Mouse (Mus musculus): Measurements from ENCODE around the gene Taf1c.

Gene Taf1c

GRCm38 (mm10) chr8:119604996-119605395, at the start of gene Taf1c:
Gene Taf1c, minus strand, starts transcription at chr8:119605222.
- DNase-seq (ENCODE audit: low spot score in 2 of 2): peak; percentile 81 to 85

GRCm38 (mm10) chr8:119651324-119651723, 46.3 kb upstream of the Taf1c start:
- DNase-seq (ENCODE audit: low spot score in 2 of 2): no peak

- no peak for DNase-seq (ENCODE audit: low spot score in 2 of 2)
Measured at GRCm38 (mm10) chr8:119646846-119647245, 41.8 kb upstream of the Taf1c start.

GRCm38 (mm10) chr8:119646197-119646596, 41.2 kb upstream of the Taf1c start:
- no peak for DNase-seq (ENCODE audit: low spot score in 2 of 2)

DNA sequence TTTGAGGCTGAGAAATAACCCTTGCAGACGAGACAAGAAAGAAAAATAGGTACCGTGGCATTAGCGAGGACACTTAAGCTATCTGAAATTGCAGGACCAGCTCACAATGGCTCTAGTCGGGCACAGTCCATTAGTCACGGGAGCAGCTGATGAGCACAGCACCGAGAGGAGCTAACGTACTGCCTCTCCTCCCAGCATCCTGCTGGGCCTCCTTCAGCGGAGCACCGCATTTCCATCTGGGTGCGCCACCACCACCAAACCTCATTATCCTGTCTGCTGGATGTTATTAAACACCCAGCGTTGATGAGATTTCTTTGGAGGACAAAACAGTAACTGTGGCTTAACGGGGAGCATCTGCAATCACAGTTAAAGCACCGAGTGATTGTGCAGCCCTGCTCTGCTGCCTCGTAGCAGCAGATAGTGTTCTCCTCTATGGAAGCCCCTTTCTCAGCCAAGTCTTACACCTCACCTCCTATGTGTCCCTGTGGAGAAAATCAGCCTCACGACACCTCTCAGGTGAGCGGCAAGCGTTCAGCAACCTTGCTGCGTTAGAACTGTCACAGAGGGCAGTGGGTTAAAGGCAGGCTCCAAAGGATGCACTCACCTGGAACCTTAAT, 40.1 kb upstream of the Taf1c start:
- no peak for DNase-seq (ENCODE audit: low spot score in 2 of 2)

- no peak for DNase-seq (ENCODE audit: low spot score in 2 of 2)
Measured at GRCm38 (mm10) chr8:119644429-119644960, 39.5 kb upstream of the Taf1c start.

- no peak for DNase-seq (ENCODE audit: low spot score in 2 of 2)
Measured at GRCm38 (mm10) chr8:119642960-119643359, 37.9 kb upstream of the Taf1c start.

DNA sequence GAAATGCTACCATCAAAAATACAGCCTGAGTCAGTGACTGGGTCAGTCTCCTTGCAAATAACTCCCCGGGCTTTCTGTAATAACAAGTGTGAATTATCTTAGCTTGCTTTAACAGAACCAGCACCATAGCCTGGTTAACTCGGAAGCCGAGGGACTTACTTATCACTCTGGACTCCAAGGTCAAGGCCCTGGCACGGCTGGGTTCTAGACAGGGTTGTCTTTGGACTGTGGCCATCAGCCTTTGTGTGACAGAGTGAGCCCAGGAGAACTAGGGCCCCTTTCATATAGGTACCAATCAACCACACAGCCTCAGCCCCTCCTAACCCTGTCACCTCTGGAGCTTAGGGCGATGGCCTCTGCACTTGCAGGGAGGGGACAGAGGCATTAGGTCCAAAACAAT, 36.0 kb upstream of the Taf1c start:
- no peak for DNase-seq (ENCODE audit: low spot score in 2 of 2)

DNA sequence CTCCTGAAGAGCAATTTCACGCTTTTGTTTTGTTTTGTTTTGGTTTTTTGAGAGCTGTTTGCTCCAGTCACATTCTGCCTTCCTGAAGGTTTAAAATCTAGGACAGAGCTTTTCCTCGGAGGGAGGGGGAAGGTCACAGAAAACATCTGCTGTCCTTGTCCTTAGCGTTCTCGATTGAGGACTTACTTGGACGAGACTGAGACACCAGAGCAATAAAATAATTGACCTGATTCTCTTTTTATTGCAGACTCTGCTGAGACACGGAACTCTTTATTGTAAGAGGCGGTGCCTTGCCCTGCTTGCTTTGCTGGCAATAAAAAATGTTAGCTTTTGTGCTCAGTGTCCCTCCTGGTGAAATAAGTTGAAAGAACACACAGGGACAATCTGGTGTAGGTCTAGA, 34.8 kb upstream of the Taf1c start:
- no peak for DNase-seq (ENCODE audit: low spot score in 2 of 2)

- DNase-seq (ENCODE audit: low spot score in 2 of 2): no peak
Measured at GRCm38 (mm10) chr8:119638261-119638660, 33.2 kb upstream of the Taf1c start.

GRCm38 (mm10) chr8:119637381-119637780, 32.4 kb upstream of the Taf1c start:
- no peak for DNase-seq (ENCODE audit: low spot score in 2 of 2)

GRCm38 (mm10) chr8:119636766-119637165, 31.7 kb upstream of the Taf1c start:
- no peak for DNase-seq (ENCODE audit: low spot score in 2 of 2)

GRCm38 (mm10) chr8:119635958-119636357, 30.9 kb upstream of the Taf1c start:
- no peak for DNase-seq (ENCODE audit: low spot score in 2 of 2)

DNA sequence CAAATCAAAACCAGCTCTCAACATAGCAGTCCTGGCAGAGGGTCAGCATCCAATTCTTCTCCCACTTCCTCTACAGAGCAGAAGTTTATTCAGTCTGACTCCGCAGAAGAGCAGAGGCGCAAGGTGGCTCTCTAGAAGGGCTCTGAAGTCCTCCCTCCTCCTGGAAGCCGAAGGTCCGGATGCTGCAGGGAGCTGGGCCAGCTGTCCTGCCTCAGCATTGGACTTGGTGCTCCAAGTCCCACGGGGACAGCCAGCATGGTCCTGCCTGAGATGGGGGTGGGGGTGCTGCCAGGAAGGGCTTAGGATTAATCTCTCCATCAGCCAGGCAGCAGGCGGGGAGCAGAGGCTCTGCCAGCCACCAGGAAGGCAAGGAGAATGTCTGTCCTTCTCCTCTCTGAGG, 30.4 kb upstream of the Taf1c start, which contains the start of gene Kcng4:
Gene Kcng4 (minus strand): TSS at position 303 of the 400 bp plus-strand sequence.
- no peak for DNase-seq (ENCODE audit: low spot score in 2 of 2)

- no peak for DNase-seq (ENCODE audit: low spot score in 2 of 2)
Measured at GRCm38 (mm10) chr8:119634616-119635336, 29.8 kb upstream of the Taf1c start.

DNA sequence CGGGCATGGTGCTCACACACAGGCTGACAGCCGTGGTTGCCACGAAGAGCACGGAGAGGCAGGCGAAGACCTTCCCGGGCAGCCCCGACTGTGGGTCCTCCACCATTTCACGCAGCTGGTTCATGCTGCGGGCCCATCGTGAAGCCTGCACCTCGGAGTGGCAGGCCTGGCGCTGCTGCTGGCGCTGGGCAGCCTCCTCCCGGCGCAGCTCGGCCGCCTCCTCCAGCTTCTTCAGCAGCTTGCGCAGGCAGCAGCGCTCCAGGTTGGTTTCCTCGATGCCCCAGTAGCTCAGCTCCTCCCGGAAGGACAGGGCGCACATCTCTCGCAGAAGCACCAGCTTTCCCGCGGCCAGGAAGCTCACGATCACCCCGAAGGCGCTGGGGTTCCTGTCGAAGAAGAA, 27.9 kb upstream of the Taf1c start:
- DNase-seq (ENCODE audit: low spot score in 2 of 2): no peak

DNA sequence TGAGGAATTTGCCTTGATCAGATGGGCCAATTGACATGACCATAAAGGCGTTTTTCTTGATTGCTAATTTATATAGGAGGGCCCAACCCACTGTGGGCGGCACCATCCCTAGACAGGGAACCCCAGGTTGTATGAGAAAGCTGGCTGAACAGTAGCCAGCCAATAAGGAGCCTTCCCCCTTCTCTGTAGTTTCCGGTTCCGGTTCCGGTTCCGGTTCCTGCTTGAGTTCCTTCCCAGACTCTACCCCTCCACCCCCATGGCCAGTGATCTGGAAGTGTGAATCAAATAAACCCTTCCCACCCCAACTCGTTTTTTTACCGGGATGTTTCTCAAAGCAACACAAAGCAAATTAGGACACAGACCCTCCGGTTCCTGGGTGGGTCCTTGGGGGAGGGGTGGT, 27.2 kb upstream of the Taf1c start:
- no peak for DNase-seq (ENCODE audit: low spot score in 2 of 2)

DNA sequence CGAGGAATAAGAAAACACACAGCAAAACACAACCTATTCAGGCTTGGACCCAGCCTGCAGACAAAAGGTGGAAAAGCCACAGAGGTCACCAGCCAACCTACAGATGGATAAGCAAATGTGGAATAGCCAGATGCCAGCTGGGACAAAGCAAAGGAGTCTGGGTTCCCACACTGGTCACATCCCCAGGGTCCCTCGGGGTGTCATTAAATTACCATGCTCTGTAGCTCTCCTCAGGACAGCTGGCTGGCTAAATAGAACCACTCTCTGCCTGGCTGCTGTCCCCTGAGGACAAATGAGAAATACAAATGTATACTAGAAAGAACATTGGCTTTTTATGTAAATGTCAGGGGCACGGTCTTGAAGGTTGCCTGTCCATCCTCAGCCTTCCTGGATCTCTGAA, 25.8 kb upstream of the Taf1c start:
- DNase-seq (ENCODE audit: low spot score in 2 of 2): no peak

DNA sequence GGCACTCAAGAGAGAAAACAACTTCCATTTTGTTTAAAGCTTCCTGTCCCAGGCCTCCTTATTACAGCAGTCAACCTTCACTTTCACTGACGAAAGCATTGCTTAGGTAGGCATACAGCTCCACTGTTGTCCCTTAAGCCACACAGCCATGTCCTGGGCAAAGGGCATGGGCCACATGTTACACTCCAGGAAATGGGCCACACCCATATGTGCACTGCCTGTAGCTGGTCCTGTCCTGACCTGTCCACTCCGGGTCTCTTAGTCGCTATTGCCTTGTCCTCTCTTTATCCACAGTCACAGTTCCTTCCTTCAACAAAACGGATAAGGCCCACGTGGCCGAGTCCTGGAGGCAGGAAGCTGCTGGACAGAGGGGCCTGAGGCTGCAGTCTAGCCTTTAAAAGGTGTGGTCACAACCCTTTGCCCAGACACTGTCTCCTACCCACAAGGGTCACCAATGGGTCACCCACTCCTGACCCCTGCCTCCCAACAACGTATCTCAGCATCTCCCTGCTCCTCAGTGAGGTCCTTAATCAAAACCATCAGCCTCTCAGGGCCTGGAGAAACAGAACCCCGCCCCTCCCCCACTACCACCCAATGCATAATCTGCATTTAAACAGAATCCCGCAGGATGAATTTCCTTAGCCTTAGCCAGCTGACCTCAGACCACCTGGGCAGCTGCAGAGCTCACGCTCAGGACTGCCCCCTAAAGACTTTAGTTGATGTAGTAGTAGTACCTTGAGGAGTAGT, 22.8 kb upstream of the Taf1c start:
- DNase-seq (ENCODE audit: low spot score in 2 of 2): no peak

DNA sequence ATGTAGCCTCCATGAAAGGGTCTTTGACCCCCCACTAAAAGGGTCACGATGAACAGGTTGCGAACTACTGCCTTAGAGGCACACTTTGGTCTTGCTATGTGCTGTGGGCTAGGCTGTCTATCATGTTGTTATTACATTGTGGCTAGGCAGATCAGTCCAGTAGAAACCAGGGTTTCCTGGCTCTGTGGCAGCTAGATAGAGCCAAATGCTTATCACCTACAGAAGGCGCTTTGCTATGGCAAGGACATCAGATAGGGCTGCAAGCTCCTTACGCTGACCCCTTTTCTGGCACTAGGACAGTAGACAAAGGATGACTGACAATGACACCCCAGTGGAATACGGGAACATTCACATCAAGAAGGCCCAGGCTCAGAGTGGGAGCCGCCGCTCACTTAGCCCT, 22.2 kb upstream of the Taf1c start:
- DNase-seq (ENCODE audit: low spot score in 2 of 2): no peak

- DNase-seq (ENCODE audit: low spot score in 2 of 2): no peak
Measured at GRCm38 (mm10) chr8:119625788-119626187, 20.8 kb upstream of the Taf1c start.

DNA sequence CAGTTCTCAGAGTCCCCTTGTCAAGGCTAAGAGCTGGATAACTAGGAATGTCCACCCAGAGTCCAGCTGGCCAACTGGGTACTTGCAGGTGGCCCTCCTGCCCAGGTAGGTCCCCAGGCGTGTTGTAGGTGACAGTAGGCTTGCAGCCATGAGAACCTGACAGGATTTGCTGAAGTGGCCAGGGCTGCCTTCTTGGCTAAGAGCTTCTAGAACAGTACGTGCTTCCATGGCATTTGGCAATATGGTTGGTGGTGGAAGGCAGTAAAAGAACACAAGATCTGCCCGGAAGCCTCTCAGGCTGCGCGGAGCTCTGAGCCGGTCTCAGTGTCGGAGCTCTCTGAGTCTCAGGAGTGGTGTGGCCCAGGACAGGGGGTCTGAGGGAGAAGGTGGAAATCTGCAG, 19.9 kb upstream of the Taf1c start:
- no peak for DNase-seq (ENCODE audit: low spot score in 2 of 2)

DNA sequence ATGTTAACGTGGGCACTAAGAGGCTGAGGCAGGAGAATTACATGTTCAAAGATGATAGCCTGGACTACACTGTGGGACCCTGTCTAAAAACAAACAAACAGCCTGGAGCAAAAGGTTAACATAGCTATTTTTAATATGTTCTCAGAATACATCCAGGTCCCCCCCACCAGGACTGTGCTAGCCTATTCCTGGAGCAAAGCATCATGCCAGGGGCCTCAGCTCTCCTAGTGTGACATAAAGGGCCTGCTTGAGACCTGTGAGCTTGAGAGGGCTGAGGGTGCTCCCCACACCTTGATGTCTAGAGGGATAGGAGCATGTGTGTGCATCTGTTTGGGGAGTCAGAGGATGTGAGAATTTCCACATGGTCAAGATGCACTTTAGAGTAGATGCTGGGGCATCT, 18.7 kb upstream of the Taf1c start:
- no peak for DNase-seq (ENCODE audit: low spot score in 2 of 2)
